In genomic region chr1:162099203-162099602, GRCm38 (mm10) we compare ENCODE assay signal across 23 mouse cellular contexts.
DNase-seq lines count a peak whose midpoint lies in the region; ATAC-seq and TF ChIP-seq lines count a peak whose summit lies in the region.
"Had no signal": no experiment of that assay in that cellular context is flagged by ENCODE, and none has a peak within 500 bp of the region (broad histone marks: within the 10 kb centered on the region; RNA-seq: fewer than 3 reads in every experiment).

No protein-coding gene starts in this region.

- no peak overlapping the region for H3K27ac ChIP-seq in liver, embryonic 11.5 days (ENCODE audit: low read depth, low read length)
- H3K27ac ChIP-seq in liver, embryonic 14.5 days: no peak overlapping the region
- H3K27ac ChIP-seq in hindbrain, postnatal 0 days: no peak overlapping the region
- H3K27ac ChIP-seq: embryonic facial prominence, embryonic 15.5 days; forebrain, embryonic 15.5 days; heart, adult 2 months; heart, embryonic 15.5 days; hindbrain, embryonic 10.5 days; hindbrain, embryonic 14.5 days had no signal

- no peak for DNase-seq in liver, embryonic 11.5 days (ENCODE audit: low spot score)
- no peak for DNase-seq in liver
- peak; percentile 0 for DNase-seq in c-Kit-positive CD71-positive TER-119-positive erythroid progenitor cells, embryonic 14.5 days (ENCODE audit: low spot score)
- DNase-seq in liver, embryonic 14.5 days (ENCODE audit: low read depth in 3 of 3, low spot score in 3 of 3): no peak
- no peak for DNase-seq in hindbrain, postnatal 0 days (ENCODE audit: low spot score)
- no peak for DNase-seq in ovary, postnatal 36 days (ENCODE audit: low spot score)
- DNase-seq: adrenal gland, adult 8-10 months; adrenal gland, postnatal 36 days; cerebellum, adult 11-12 months; cerebellum, adult 9-11 months; cerebellum, postnatal 36 days; gastrocnemius, postnatal 14 days; heart, adult 2 months; heart, postnatal 14 days had no signal

- H3K36me3 ChIP-seq in liver, embryonic 11.5 days (ENCODE audit: control insufficient read depth, insufficient read depth, low read length): no peaks in the 10 kb centered on the region
- no peaks in the 10 kb centered on the region for H3K36me3 ChIP-seq in liver, embryonic 14.5 days (replicated peaks; ENCODE audit: control insufficient read depth, insufficient read depth, low read depth)
- no peaks in the 10 kb centered on the region for H3K36me3 ChIP-seq in hindbrain, postnatal 0 days (ENCODE audit: insufficient read depth, low read length)
- H3K36me3 ChIP-seq: embryonic facial prominence, embryonic 15.5 days; forebrain, embryonic 15.5 days; heart, embryonic 15.5 days; hindbrain, embryonic 10.5 days had no signal

- TF ChIP-seq CTCF in liver, embryonic 14.5 days (IDR thresholded peaks at IDR 0.05; ENCODE audit: low read depth): no peak
- no peak for TF ChIP-seq CTCF in hindbrain, postnatal 0 days (IDR thresholded peaks at IDR 0.05; ENCODE audit: low read depth)

- H3K9ac ChIP-seq in liver, embryonic 11.5 days (ENCODE audit: low read depth, low read length): no peak overlapping the region
- no peak overlapping the region for H3K9ac ChIP-seq in liver, embryonic 14.5 days (replicated peaks)
- H3K9ac ChIP-seq in hindbrain, postnatal 0 days (replicated peaks; ENCODE audit: low read length): no peak overlapping the region
- H3K9ac ChIP-seq: embryonic facial prominence, embryonic 15.5 days; forebrain, embryonic 15.5 days; heart, embryonic 15.5 days; hindbrain, embryonic 14.5 days had no signal

- H3K4me2 ChIP-seq in liver, embryonic 11.5 days: no peak overlapping the region
- H3K4me2 ChIP-seq in liver, embryonic 14.5 days (ENCODE audit: low read depth): no peak overlapping the region
- H3K4me2 ChIP-seq in hindbrain, postnatal 0 days (ENCODE audit: low read depth, low read length): no peak overlapping the region
- H3K4me2 ChIP-seq: embryonic facial prominence, embryonic 15.5 days; forebrain, embryonic 15.5 days; heart, embryonic 11.5 days; heart, embryonic 15.5 days; hindbrain, embryonic 14.5 days had no signal

- no peak overlapping the region for H3K4me3 ChIP-seq in liver, embryonic 11.5 days (ENCODE audit: low read depth, low read length)
- no peak overlapping the region for H3K4me3 ChIP-seq in liver, embryonic 14.5 days (ENCODE audit: insufficient read depth in 1 of 2, low read depth in 2 of 2, low read length in 2 of 2)
- no peak overlapping the region for H3K4me3 ChIP-seq in hindbrain, postnatal 0 days (ENCODE audit: low read length)
- H3K4me3 ChIP-seq: embryonic facial prominence, embryonic 15.5 days; forebrain, embryonic 15.5 days; heart, adult 2 months; heart, embryonic 15.5 days; hindbrain, embryonic 10.5 days had no signal

- no peaks in the 10 kb centered on the region for H3K9me3 ChIP-seq in liver, embryonic 11.5 days (ENCODE audit: control insufficient read depth, low read length)
- H3K9me3 ChIP-seq in liver, embryonic 14.5 days (ENCODE audit: control insufficient read depth, low read length): no peaks in the 10 kb centered on the region
- H3K9me3 ChIP-seq in hindbrain, postnatal 0 days (ENCODE audit: low read length): no peaks in the 10 kb centered on the region
- H3K9me3 ChIP-seq: embryonic facial prominence, embryonic 15.5 days; forebrain, embryonic 15.5 days; heart, embryonic 15.5 days; hindbrain, embryonic 10.5 days had no signal

- ATAC-seq in liver, embryonic 11.5 days (replicated peaks; ENCODE audit: low FRiP score): peak; percentile 73
- ATAC-seq in liver, embryonic 14.5 days (ENCODE audit: insufficient read depth): peak; percentile 67
- peak; percentile 94 for ATAC-seq in megakaryocyte-erythroid progenitor cell, adult 5-6 weeks (replicated peaks; ENCODE audit: low FRiP score, low TSS enrichment, poor library complexity, severe bottlenecking)
- no peak for ATAC-seq in CD4-positive, CD25-positive, alpha-beta regulatory T cell, adult 4 months
- no peak for ATAC-seq in hindbrain, postnatal 0 days
- ATAC-seq: forebrain, embryonic 15.5 days had no signal

- H3K27me3 ChIP-seq in liver, embryonic 11.5 days (replicated peaks; ENCODE audit: control insufficient read depth, insufficient read depth, low read length): no peaks in the 10 kb centered on the region
- H3K27me3 ChIP-seq in liver, embryonic 14.5 days (ENCODE audit: control insufficient read depth, insufficient read depth, low read length): no peaks in the 10 kb centered on the region
- no peaks in the 10 kb centered on the region for H3K27me3 ChIP-seq in hindbrain, postnatal 0 days (ENCODE audit: insufficient read depth, low read length)
- H3K27me3 ChIP-seq: CH12.LX; embryonic facial prominence, embryonic 15.5 days; forebrain, embryonic 15.5 days; heart, embryonic 15.5 days had no signal

- 0 out of 2 replicates have a peak, but pooled peaks have one; percentile 22 for TF ChIP-seq EP300 in liver, embryonic 14.5 days (IDR thresholded peaks at IDR 0.05; ENCODE audit: low read depth)

- H3K4me1 ChIP-seq in liver, embryonic 11.5 days (replicated peaks; ENCODE audit: control insufficient read depth, insufficient read depth, low read length): peaks cover 2% of the 10 kb centered on the region; the same call in 1 of the 2 replicates
- peaks cover 0 to 10% of the 10 kb centered on the region in 2 experiments; a peak in 2 of 4 replicates for H3K4me1 ChIP-seq in liver, embryonic 14.5 days (replicated peaks; ENCODE audit: control insufficient read depth in 2 of 2, insufficient read depth in 2 of 2, low read length in 1 of 2)
- H3K4me1 ChIP-seq in hindbrain, postnatal 0 days (ENCODE audit: insufficient read depth, low read length): no peaks in the 10 kb centered on the region
- H3K4me1 ChIP-seq: embryonic facial prominence, embryonic 15.5 days; forebrain, embryonic 15.5 days; heart, embryonic 15.5 days had no signal

- WGBS in liver, embryonic 11.5 days: 41% methylated on average over 3 of the region's 3 CpGs
- 14% methylated on average over 3 of the region's 3 CpGs for WGBS in liver, embryonic 14.5 days (ENCODE audit: insufficient replicate concordance)
- 82% methylated on average over 3 of the region's 3 CpGs for WGBS in hindbrain, postnatal 0 days

Comparison
In these comparisons a context has a peak if more than half of its experiments do, and no peak if none do; other contexts are left out.
1. ATAC-seq: peak in liver, embryonic 11.5 days (single experiment), liver, embryonic 14.5 days (single experiment) and megakaryocyte-erythroid progenitor cell, adult 5-6 weeks (single experiment); none in CD4-positive, CD25-positive, alpha-beta regulatory T cell, adult 4 months (single experiment) and hindbrain, postnatal 0 days (single experiment).